Mouse (Mus musculus) heart, adult 2 months (tissue): ENCODE data around the gene Tuba3b. TPM values are rescaled to one million over a fixed set of nuclear protein-coding genes. Genes with fewer than 3 reads are reported as not detected.

Source experiments
- DNase-seq, 2 experiments: peaks; one replicate each; pipeline ENCODE4 v3.0.0; 2021
- H3K27ac ChIP-seq: fragments of 200-600 bp; 2 replicates; pipeline ENCODE4 v1.8.1; 2022
- H3K27me3 ChIP-seq: fragments of 200-500 bp; 2 replicates; pipeline ENCODE4 v1.6.1; 2012; ENCODE audit warnings: mild to moderate bottlenecking, low read length, inconsistent platforms, mixed read lengths; ENCODE audit not compliant: control insufficient read depth, insufficient read depth
- H3K36me3 ChIP-seq: fragments of 200-500 bp; 2 replicates; pipeline ENCODE4 v1.6.1; 2012; ENCODE audit warnings: low read length, inconsistent platforms; ENCODE audit not compliant: control insufficient read depth, insufficient read depth
- H3K4me1 ChIP-seq: fragments of 200-500 bp; 2 replicates; pipeline ENCODE4 v1.6.1; 2011; ENCODE audit warnings: low read length; ENCODE audit not compliant: control insufficient read depth, insufficient read depth
- H3K4me3 ChIP-seq: fragments of 200-600 bp; 2 replicates; pipeline ENCODE4 v1.8.1; 2022
- H3K79me2 ChIP-seq: fragments of 200-500 bp; replicated peaks from 2 replicates; pipeline ENCODE4 v1.6.1; 2012; ENCODE audit warnings: mild to moderate bottlenecking, inconsistent platforms, low read length, moderate library complexity, mixed read lengths; ENCODE audit not compliant: control insufficient read depth, insufficient read depth
- H3K9ac ChIP-seq: fragments of 200-500 bp; 2 replicates; pipeline ENCODE4 v1.6.1; 2012; ENCODE audit warnings: low read depth, mild to moderate bottlenecking, control low read depth, inconsistent platforms, low read length, mixed read lengths
- CTCF ChIP-seq: fragments of 200-600 bp; IDR thresholded peaks from 2 replicates; pipeline ENCODE4 v1.8.1; 2022; ENCODE audit warnings: antibody characterized with exemption, mild to moderate bottlenecking, moderate library complexity
- EP300 ChIP-seq: fragments of 200-500 bp; IDR thresholded peaks from 2 replicates; pipeline ENCODE4 v1.6.1; 2011; ENCODE audit warnings: low read depth, low read length, control low read depth; ENCODE audit not compliant: insufficient read depth
- POLR2A ChIP-seq: fragments of 200-500 bp; IDR thresholded peaks from 2 replicates; pipeline ENCODE4 v1.6.1; 2011; ENCODE audit warnings: mild to moderate bottlenecking, low read depth, low read length, control low read depth; ENCODE audit not compliant: insufficient read depth
- WGBS: fragments of 180-500 bp; shearing (Covaris S2); methylation state at CpG from one replicate; pipeline ENCODE4 v1.1.7; 2018; 5-methylcytosine and 5-hydroxymethylcytosine counted together
- intact Hi-C: fragments of 180-260 bp; cut with DNase I; formaldehyde crosslinking; loops from one replicate; pipeline ENCODE4 v1.15.1; 2025
- polyA plus RNA-seq: library from polyadenylated mRNA; depleted of rRNA; stranded (reverse); fragments of >200 nt; gene quantifications from 2 replicates; pipeline ENCODE4 v1.2.3, GENCODE M21; 2012
- total RNA-seq, 2 experiments: library from RNA; stranded (reverse); gene quantifications; 2 replicates each; pipeline ENCODE4 v1.2.3; 2021

The Tuba3b gene
- total and polyA plus RNA-seq, 3 experiments: 0.20 to 0.68 (median 0.31) TPM

GRCm38 (mm10) chr6:145578457-145579185 is 36.9 kb upstream of the Tuba3b start:
- intact Hi-C loops: no loop called here
- DNase-seq: no peak
- no peaks in the 10 kb centered on the region for H3K79me2 ChIP-seq
- no peak overlapping the region for H3K4me3 ChIP-seq
- H3K9ac ChIP-seq: no peak overlapping the region
- no peaks in the 10 kb centered on the region for H3K36me3 ChIP-seq
- no peak for TF ChIP-seq CTCF
- no peak for TF ChIP-seq EP300
- no peak for TF ChIP-seq POLR2A
- no peaks in the 10 kb centered on the region for H3K27me3 ChIP-seq
- H3K27ac ChIP-seq: no peak overlapping the region
- 48% methylated on average over 10 of the region's 10 CpGs for WGBS
- peaks cover 6% of the 10 kb centered on the region; the same call in 1 of the 2 replicates for H3K4me1 ChIP-seq

- Histone ChIP-seq H3K4me1 (peaks cover 6% of the 10 kb centered on the region; the same call in 1 of the 2 replicates), H3K79me2 (no peaks in the 10 kb centered on the region), H3K4me3 (no peak overlapping the region), H3K9ac (no peak overlapping the region), H3K36me3 (no peaks in the 10 kb centered on the region), H3K27me3 (no peaks in the 10 kb centered on the region), H3K27ac (no peak overlapping the region)
- WGBS: 91% methylated on average over 3 of the region's 3 CpGs
- intact Hi-C loops: no loop called here
- DNase-seq: no peak
- no peak for TF ChIP-seq EP300
- TF ChIP-seq POLR2A: no peak
- TF ChIP-seq CTCF: no peak
Measured at GRCm38 (mm10) chr6:145579761-145580160, 35.8 kb upstream of the Tuba3b start.

GRCm38 (mm10) chr6:145581366-145582170 is 34.0 kb upstream of the Tuba3b start:
- H3K4me3 ChIP-seq: no peak overlapping the region
- H3K36me3 ChIP-seq: no peaks in the 10 kb centered on the region
- intact Hi-C loops: no loop called here
- 20% methylated on average over 10 of the region's 10 CpGs for WGBS
- TF ChIP-seq EP300 (no peak), POLR2A (no peak), CTCF (no peak)
- H3K4me1 ChIP-seq: peaks cover 6% of the 10 kb centered on the region; the same call in 1 of the 2 replicates
- no peak overlapping the region for H3K27ac ChIP-seq
- H3K79me2 ChIP-seq: no peaks in the 10 kb centered on the region
- H3K9ac ChIP-seq: peak overlapping the region; percentile 23; the same call in 1 of the 2 replicates
- no peak for DNase-seq
- H3K27me3 ChIP-seq: no peaks in the 10 kb centered on the region

GRCm38 (mm10) chr6:145585052-145585973 is 30.2 kb upstream of the Tuba3b start:
- 71% methylated on average over 21 of the region's 21 CpGs for WGBS
- no peak overlapping the region for H3K27ac ChIP-seq
- DNase-seq: no peak
- H3K79me2 ChIP-seq: no peaks in the 10 kb centered on the region
- intact Hi-C loops: no loop called here
- no peak overlapping the region for H3K9ac ChIP-seq
- H3K27me3 ChIP-seq: no peaks in the 10 kb centered on the region
- TF ChIP-seq EP300: no peak
- no peaks in the 10 kb centered on the region for H3K36me3 ChIP-seq
- H3K4me3 ChIP-seq: no peak overlapping the region
- H3K4me1 ChIP-seq: 0 out of 2 replicates have a peak, but pooled peaks cover 1% of the 10 kb centered on the region

- intact Hi-C loops: no loop called here
- Histone ChIP-seq H3K36me3 (no peaks in the 10 kb centered on the region), H3K79me2 (no peaks in the 10 kb centered on the region), H3K9ac (no peak overlapping the region), H3K4me3 (no peak overlapping the region), H3K4me1 (no peaks in the 10 kb centered on the region), H3K27me3 (no peaks in the 10 kb centered on the region), H3K27ac (no peak overlapping the region)
- no peak for DNase-seq
- TF ChIP-seq CTCF (no peak), POLR2A (no peak), EP300 (no peak)
- WGBS: 94% methylated on average over 11 of the region's 11 CpGs
Measured at GRCm38 (mm10) chr6:145590501-145591293, 24.9 kb upstream of the Tuba3b start.
